Mouse (Mus musculus): ENCODE measurements around the gene Gm5728.
"Not testable (repeated sequence)": the region's sequence is repeated elsewhere in the genome, so short reads cannot be mapped to it uniquely, and the experiment has no call there.

The Gm5728 gene

DNA sequence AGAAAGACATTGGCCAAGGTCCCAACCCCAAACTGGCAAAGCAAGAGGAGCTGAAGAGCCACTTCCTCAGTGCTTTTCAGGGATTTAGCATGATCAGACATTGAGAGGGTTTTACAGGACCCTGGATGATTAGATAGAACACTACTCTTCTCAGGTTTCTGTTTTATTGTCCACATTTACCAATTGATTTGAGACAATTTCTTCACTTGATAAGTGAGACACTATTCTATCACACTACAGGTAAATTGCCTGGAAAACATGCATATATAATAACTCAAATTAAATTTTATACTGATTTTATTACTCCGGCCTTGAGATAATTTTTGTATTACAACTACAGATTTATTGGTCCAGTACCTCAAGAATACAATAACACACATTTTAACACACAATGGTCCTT lies at the start of gene Gm5728:
TSS of gene Gm5728 (minus strand) at position 101 of the 400 bp plus-strand sequence.
- DNase-seq (ENCODE audit: low read depth) = not testable (repeated sequence)

DNA sequence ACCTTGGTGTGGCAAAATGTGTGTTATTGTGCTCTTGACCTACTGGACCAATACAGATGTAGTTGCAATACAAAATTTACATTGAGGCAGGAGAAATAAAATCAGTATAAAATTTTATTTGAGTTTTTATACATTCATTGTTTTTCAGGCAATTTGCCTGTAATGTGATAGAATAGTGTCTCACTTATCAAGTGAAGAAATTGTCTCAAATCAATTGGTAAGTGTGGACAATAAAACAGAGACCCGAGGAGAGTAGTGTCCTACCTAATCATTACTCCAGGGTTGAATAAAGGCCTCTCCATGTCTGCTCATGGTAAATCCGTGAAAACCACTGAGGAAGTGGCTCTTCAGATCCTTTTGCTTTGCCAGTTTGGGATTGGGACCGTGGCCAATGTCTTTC lies 42.4 kb upstream of the Gm5728 start, which contains the start of gene Vmn1r100:
TSS of gene Vmn1r100 (plus strand) at position 301 of the 400 bp plus-strand sequence.
- DNase-seq (ENCODE audit: low read depth) = not testable (repeated sequence)

DNA sequence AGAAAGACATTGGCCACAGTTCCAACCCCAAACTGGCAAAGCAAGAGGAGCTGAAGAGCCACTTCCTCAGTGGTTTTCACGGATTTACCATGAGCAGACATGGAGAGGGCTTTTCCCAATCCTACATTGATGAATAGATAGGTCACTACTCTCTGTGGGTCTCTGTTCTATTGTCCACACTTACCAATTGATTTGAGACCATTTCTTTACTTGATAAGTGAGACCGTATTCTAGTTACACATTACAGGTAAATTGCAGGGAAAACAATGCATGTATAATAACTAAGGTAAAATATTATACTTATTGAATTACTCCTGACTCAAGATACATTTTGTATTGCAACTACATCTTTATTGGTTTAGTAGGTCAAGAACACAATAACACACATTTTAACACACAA lies 41.2 kb downstream of the Gm5728 start, which contains the start of gene Gm4133:
TSS of gene Gm4133 (minus strand) at position 101 of the 400 bp plus-strand sequence.
- not testable (repeated sequence) for DNase-seq (ENCODE audit: low read depth)
